Mouse (Mus musculus) splenic B cell, adult 2 months (primary cell): ENCODE results near the gene Ptms.
A peak's percentile ranks its signal among the peaks of the same experiment; 100 is the strongest.

Source experiments
- DNase-seq: peaks from one replicate; pipeline ENCODE4 v3.0.0-alpha.2; 2011; ENCODE audit warnings: low read depth, low spot score
- H3K27me3 ChIP-seq: 2 replicates; pipeline ENCODE4 v1.6.1; 2012; ENCODE audit warnings: mild to moderate bottlenecking, low read length, moderate library complexity, mixed read lengths; ENCODE audit not compliant: control insufficient read depth, poor library complexity, insufficient read depth, severe bottlenecking
- H3K36me3 ChIP-seq: 2 replicates; pipeline ENCODE4 v1.6.1; 2012; ENCODE audit warnings: mild to moderate bottlenecking, low read length, moderate library complexity, mixed read lengths; ENCODE audit not compliant: control insufficient read depth, poor library complexity, insufficient read depth, severe bottlenecking

The Ptms gene

DNA sequence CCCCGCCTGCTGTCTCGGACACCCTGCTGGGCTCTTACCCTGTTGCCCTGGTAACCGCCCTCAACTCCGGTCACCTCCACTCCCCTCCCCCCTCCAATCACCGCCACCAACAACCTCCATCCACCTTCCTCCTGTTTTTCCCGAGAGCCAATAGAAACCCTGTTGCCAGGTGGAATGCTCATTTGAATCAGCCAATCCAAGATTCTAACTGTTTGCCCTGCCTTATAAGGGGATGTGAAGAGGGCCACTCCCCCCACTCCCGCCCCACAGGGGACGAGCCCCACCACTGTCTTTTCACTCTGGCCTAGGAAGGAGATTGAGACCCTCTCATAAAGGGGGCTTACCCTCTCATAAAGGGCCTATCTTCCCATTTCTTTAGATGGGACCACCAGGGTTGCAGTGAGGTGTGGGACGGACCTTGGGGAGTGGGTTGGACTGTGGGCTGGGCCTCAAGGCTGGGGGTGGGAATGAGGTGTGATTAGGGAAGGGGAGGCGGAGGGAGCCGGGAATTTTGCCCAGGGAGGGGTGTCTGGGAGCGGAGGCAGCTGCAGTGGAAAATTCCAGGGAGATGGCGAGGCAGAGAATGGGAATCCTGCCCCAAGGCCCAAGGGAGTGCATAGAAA lies at the start of gene Ptms:
Gene Ptms, minus strand, starts transcription at position 409 of the 623 bp plus-strand sequence.
- no peaks in the 10 kb centered on the region for H3K36me3 ChIP-seq
- peak; percentile 84 for DNase-seq
- no peaks in the 10 kb centered on the region for H3K27me3 ChIP-seq

DNA sequence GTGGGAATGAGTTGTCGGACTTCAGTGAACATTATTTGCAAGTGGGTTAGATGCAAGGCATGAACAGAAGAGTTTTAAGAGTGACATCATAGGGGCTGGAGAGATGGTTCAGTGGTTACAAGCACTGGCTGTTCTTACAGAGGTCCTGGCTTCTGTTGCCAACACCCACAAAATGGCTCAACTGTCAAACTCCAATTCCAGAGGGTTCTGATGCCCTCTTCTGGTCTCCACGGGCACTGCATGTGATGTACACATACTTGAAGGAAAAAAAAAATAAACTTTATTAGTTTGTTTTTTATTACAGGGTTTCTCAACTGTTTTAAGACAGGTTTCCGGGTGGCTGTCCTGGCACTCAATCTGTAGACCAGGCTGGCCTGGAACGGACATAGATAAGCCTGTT lies 47.9 kb upstream of the Ptms start:
- Histone ChIP-seq H3K36me3 (no peaks in the 10 kb centered on the region), H3K27me3 (no peaks in the 10 kb centered on the region)
- peak; percentile 71 for DNase-seq

DNA sequence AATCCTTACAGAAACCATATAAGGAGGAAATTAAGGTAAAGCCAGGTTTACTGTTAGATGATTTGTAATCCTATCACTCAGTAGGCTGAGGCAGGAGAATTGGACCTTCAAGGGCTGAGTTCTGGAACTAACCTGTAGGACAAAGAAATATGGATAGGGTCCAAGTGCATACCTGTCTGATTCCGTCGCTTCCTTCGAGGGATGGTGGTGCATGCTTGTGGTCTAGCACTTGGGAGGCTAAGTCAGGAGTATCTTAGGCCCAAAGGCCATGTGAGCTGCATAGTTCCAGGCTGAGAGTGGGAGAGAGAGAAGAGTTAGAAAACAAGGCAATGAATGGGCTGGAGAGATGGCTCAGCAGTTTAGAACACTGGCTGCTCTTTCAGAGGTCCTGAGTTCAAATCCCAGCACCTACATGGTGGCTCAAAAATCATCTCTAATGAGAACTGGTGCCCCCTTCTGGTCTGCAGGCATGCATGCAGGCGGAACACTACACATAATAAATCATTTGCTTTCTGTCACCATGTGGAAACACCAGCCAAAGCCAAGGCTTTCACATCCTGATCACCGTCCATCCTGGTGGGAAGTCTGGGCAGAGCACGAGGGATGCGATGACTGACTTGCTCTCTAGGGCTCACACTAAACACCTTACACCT lies 46.7 kb upstream of the Ptms start:
- no peaks in the 10 kb centered on the region for H3K36me3 ChIP-seq
- peak; percentile 49 for DNase-seq
- H3K27me3 ChIP-seq, result no peaks in the 10 kb centered on the region

DNA sequence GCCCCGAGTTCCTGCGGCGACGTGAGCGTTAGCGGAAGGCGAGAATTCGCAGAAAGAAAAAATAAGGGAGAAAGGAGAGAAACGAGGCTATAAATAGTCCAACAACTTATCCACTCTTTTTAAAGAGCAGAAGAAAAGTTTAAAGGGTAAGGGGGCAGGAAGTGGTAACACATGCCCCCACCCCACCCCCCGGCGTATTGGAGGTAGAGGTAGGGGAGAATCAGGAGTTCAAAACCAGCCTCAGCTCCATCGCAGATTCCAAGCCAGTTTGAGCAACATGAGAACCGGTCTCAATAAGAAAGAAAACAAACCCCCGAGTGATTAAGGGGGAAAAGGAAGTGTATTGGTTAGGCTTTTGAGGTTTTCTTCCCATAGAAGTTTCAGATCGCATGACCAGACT lies 45.8 kb upstream of the Ptms start:
- Histone ChIP-seq H3K27me3 (no peaks in the 10 kb centered on the region), H3K36me3 (peaks cover 2% of the 10 kb centered on the region; the same call in 1 of the 2 replicates)
- peak; percentile 34 for DNase-seq

DNA sequence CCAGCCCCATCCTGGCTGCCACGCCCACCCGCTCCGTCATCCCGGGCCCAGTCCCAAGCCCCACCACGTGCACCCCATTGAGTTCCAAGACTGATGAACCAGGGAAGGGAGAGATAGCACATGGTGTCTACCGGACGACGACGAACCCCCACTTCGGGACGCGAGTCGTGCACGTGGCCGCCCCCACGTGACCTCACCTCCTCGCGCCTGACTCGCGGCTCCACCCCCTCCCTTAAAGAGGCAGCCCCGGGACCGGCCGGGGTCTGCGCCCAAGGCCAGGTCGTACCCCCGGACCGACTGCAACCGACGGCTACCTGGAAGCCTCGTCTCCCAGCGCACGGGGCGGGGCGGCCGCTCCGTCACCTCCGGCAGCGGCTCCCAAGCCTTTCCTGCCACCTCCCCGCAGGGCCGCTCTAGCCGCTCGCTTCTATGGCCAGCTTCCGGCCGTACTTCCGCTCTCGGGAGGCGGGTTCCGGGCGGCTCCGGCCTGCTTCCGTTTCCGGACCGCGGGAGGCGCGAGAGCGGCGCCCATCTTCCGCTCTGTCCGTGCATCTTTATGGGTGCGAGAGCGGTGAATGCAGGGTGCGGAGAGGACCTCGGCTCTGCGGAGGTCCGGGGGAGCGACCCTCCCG lies 45.3 kb upstream of the Ptms start, which contains the start of gene Cops7a:
Gene Cops7a, minus strand, starts transcription at position 451 of the 632 bp plus-strand sequence.
- H3K27me3 ChIP-seq, result no peaks in the 10 kb centered on the region
- H3K36me3 ChIP-seq, result peaks cover 2% of the 10 kb centered on the region; the same call in 1 of the 2 replicates
- DNase-seq, result peak; percentile 97

DNA sequence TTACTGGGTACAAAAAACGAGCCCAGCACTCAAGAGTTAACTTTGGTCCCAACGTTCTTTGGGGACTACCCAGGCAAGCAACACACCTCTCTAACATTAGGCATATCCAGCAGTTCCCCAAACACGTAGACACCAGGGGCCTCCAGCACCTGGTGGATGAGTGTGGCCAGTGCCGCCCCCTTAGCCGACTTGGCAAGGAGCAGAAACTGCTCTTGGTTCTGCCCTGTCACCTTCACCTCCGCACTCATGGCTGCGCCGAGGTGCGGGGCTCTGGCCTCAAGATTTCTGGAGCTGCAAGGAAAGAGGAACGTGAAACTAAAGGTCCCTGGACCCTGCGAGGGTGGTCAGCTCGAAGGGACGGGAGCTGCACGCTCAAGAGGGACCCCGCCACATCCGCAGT lies 44.7 kb upstream of the Ptms start:
- H3K27me3 ChIP-seq, result no peaks in the 10 kb centered on the region
- DNase-seq, result peak; percentile 47
- H3K36me3 ChIP-seq, result peaks cover 3% of the 10 kb centered on the region; the same call in 1 of the 2 replicates

DNA sequence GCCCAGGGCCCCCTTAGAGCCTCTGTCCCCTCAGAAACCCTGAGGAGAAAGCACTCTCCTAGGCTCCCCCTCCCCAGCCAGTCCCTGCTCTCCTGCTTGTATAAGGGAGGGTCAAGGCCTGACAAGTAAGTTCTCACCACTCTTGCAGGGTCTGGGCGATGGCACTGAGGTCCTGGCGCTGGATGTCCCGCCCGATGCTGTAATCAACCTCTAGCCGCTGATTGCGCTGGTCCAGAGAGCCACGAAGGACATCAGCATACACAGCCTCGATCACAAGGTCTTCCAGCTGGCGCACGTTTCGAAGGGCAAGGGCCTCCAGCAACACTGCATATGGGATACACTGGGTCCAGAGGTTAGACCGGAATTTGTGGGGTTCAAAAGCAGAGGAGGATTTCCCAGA lies 41.1 kb upstream of the Ptms start:
- peaks cover 11% of the 10 kb centered on the region; the same call in 1 of the 2 replicates for H3K36me3 ChIP-seq
- DNase-seq, result no peak
- H3K27me3 ChIP-seq, result no peaks in the 10 kb centered on the region

DNA sequence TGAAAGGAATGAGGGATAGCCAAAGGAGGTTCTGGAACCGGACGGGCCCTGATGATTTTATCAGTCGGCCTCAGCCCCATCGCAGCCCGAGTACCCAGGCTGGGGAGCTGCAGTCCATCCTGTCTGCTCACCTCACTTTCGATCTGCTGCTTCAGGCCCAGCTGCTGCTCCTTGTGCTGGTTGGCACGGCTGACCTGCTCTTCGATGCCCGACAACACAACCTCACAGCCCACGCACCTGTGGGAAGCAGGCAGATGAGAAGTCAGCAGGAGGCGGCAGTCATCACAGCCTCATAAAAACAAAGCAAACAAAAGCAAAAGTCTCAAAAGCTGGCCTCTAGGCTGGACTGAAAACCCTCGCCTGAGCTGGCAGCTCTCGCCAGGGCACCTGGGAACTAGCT lies 40.1 kb upstream of the Ptms start:
- H3K36me3 ChIP-seq, result peaks cover 11% of the 10 kb centered on the region; the same call in 1 of the 2 replicates
- no peak for DNase-seq
- no peaks in the 10 kb centered on the region for H3K27me3 ChIP-seq

DNA sequence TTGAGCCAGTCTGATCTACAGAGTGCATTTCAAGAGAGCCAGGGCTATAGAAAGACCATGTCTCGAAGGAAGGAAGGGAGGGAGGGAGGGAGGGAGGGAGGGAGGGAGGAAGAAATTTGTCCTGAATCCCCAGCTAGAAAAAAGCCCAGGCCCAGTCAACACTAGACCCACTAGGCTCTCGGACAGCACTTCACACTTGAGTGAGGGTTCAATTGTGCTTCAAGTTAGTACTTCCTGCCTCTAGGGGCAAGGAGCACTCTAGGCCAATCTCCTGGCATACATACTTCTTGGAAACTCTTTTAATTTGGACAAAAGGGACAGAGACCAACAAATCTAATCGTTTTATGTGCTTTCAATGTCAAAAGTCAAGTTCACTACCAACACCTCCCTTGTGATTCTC lies 38.2 kb upstream of the Ptms start:
- Histone ChIP-seq H3K27me3 (no peaks in the 10 kb centered on the region), H3K36me3 (peaks cover 11% of the 10 kb centered on the region; the same call in 1 of the 2 replicates)
- no peak for DNase-seq

DNA sequence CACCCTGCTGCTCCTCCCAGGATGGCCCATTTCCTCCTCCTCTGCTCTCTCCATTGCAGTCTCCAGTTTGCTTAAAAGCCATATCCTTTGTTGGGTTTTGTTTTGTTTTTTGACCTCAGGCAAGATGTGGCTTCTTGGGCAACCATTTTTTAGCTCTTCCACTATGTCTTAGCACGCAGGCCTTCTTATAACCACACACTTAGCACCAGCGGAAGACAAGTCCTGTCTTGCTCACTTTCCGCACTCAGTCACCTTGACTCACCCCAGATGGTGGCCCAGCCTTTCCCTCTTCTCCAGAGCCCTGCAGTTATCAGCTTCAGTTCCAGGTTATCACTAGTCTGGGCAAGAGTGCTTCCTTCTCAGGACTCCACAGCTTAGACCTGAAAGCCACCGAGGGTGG lies 35.3 kb upstream of the Ptms start:
- H3K27me3 ChIP-seq, result no peaks in the 10 kb centered on the region
- peaks cover 10% of the 10 kb centered on the region; the same call in 1 of the 2 replicates for H3K36me3 ChIP-seq
- DNase-seq, result no peak

DNA sequence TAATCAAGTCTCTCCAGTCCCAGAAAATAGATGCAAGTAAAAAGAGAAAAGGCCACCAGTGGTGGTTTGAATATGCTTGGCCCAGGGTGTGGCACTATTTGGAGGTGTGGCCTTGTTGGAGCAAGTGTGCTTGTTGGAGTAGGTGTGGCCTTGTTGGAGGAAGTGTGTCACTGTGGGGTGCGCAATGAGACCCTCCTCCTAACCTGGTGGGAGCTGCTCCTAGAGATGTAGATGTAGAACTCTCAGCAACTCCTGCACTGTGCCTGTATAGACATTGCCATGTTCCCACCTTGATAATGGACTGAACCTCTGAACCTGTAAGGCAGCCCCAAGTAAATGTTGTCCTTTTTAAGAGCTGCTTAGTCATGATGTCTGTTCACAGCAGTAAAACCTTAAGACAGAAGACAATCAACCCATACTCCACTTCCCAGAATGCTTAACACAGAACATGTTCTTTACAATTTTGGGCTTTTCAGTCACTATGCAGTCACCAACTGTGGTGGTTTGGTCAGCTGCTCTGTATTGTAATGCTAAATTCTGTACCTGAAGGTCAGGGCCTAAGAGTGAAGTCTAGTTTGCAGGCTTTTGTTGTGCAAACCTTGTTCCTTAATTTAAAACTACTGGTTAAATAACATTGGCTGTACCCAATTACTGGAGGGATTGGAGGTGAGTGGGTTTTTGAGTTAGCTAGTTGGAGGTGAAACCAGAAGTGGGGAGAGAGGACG lies 34.2 kb upstream of the Ptms start:
- DNase-seq, result no peak

DNA sequence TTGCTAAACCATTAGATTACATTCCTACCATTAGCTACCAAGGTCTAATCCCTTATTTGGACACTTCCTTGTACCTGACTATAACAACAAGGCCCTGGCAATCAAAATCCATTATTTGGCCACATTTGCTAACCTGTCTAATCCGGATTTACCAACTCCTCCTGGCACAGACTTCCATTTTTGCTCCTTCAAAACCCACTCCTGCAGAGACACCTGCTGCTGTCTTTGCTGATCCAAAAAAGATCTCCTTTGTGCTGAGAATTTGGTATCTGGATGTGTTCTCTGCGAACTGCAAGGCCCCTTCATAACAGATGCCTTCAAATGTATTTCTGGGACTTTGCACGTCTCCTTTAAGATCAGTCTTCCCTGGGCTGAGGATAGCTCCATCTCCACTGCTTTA lies 23.6 kb upstream of the Ptms start:
- H3K27me3 ChIP-seq, result no peaks in the 10 kb centered on the region
- no peaks in the 10 kb centered on the region for H3K36me3 ChIP-seq
- DNase-seq, result no peak

More for the DNA sequence above, 34.2 kb upstream of the Ptms start:
- Histone ChIP-seq H3K27me3 (no peaks in the 10 kb centered on the region), H3K36me3 (peaks cover 8% of the 10 kb centered on the region; the same call in 1 of the 2 replicates)

DNA sequence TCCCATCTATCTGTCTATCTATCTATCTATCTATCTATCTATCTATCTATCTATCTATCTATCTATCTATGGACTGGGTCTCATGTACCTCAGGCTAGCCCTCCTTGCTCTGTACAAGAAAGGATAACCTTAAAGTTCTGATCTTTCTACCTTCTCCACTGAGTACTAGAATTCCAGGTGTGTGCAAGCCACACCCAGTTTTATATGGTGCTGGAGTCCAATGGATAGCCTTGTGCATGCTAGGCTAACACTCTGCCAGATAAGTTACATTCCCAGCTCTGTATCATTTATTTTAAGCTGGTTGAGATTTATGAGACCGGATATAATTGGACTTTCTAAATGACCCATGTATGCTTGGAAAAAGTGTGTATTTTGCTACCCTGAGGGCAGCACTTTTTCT lies 21.8 kb upstream of the Ptms start:
- DNase-seq, result no peak
- Histone ChIP-seq H3K36me3 (peaks cover under 1% of the 10 kb centered on the region; the same call in 1 of the 2 replicates), H3K27me3 (no peaks in the 10 kb centered on the region)

DNA sequence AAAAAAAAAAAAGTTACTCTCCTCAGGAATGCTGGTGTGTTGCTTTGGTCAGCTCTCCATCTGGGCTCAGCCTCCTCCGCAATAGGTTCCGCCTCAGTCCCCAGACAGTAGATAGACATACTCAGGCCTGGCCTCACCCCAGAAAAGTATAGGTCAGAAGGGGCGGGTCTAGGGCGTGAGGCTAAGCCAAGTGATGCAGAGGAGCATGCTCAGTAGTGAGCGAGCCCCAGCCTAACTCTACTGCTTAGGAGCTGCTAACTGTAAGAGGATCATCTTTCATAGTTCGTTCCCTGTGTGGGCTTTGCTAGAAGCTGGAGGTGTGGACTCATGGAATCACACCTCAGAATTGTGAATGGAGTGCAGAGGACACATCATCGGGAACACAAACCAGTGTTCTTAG lies 18.7 kb upstream of the Ptms start:
- DNase-seq, result no peak
- Histone ChIP-seq H3K36me3 (peaks cover 7% of the 10 kb centered on the region), H3K27me3 (no peaks in the 10 kb centered on the region; the same call in 1 of the 2 replicates)
